Comparison of ENCODE assay signal across 26 mouse cellular contexts in genomic region chr9:14187753-14188152, GRCm38 (mm10).
DNase-seq lines count a peak whose midpoint lies in the region; ATAC-seq lines count a peak whose summit lies in the region.
"Had no signal": no experiment of that assay in that cellular context is flagged by ENCODE, and none has a peak within 500 bp of the region (broad histone marks: within the 10 kb centered on the region; RNA-seq: fewer than 3 reads in every experiment).

No protein-coding gene starts in this region.

- H3K9me3 ChIP-seq in megakaryocyte, embryonic 14.5 days, result peaks cover 11% of the 10 kb centered on the region
- H3K9me3 ChIP-seq in forebrain, embryonic 13.5 days (replicated peaks), result no peaks in the 10 kb centered on the region
- H3K9me3 ChIP-seq: embryonic facial prominence, embryonic 10.5 days; forebrain, embryonic 10.5 days; forebrain, embryonic 15.5 days; G1E; hindbrain, embryonic 13.5 days; intestine, embryonic 15.5 days had no signal

- H3K4me2 ChIP-seq in forebrain, embryonic 13.5 days, result no peak overlapping the region
- H3K4me2 ChIP-seq: forebrain, embryonic 15.5 days; hindbrain, embryonic 13.5 days; intestine, embryonic 15.5 days had no signal

- ATAC-seq in granulocyte monocyte progenitor cell, adult 5-6 weeks (replicated peaks; ENCODE audit: poor library complexity, severe bottlenecking), result peak; percentile 89
- ATAC-seq in forebrain, embryonic 13.5 days, result no peak
- no peak for ATAC-seq in erythroblast, adult 5-6 weeks (replicated peaks; ENCODE audit: low FRiP score, poor library complexity, severe bottlenecking)
- ATAC-seq: activated CD4-positive, CD25-positive, alpha-beta regulatory T cell, adult 4 months; CD4-positive, CD25-positive, alpha-beta regulatory T cell, adult 4 months; forebrain, embryonic 15.5 days; intestine, embryonic 15.5 days; Patski had no signal

- H3K4me3 ChIP-seq in megakaryocyte, embryonic 14.5 days (replicated peaks), result peak overlapping the region; percentile 57
- no peak overlapping the region for H3K4me3 ChIP-seq in forebrain, embryonic 13.5 days
- H3K4me3 ChIP-seq: embryonic facial prominence, embryonic 10.5 days; erythroblast, embryonic 14.5 days; forebrain, embryonic 10.5 days; forebrain, embryonic 15.5 days; hindbrain, embryonic 13.5 days; intestine, embryonic 15.5 days had no signal

- no peak overlapping the region for H3K9ac ChIP-seq in forebrain, embryonic 13.5 days
- H3K9ac ChIP-seq: forebrain, embryonic 15.5 days; hindbrain, embryonic 13.5 days; intestine, embryonic 15.5 days had no signal

- H3K4me1 ChIP-seq in megakaryocyte, embryonic 14.5 days, result peaks cover 72% of the 10 kb centered on the region
- H3K4me1 ChIP-seq in forebrain, embryonic 13.5 days, result no peaks in the 10 kb centered on the region
- H3K4me1 ChIP-seq: forebrain, embryonic 15.5 days; intestine, embryonic 15.5 days had no signal

- no peaks in the 10 kb centered on the region for H3K36me3 ChIP-seq in megakaryocyte, embryonic 14.5 days (replicated peaks; ENCODE audit: low read length)
- H3K36me3 ChIP-seq in forebrain, embryonic 13.5 days (ENCODE audit: poor library complexity, severe bottlenecking), result no peaks in the 10 kb centered on the region
- H3K36me3 ChIP-seq: embryonic facial prominence, embryonic 10.5 days; forebrain, embryonic 10.5 days; forebrain, embryonic 15.5 days; G1E; hindbrain, embryonic 13.5 days; intestine, embryonic 15.5 days had no signal

- 100% methylated on average over 1 of the region's 1 CpGs for WGBS in forebrain, embryonic 13.5 days

- no peak overlapping the region for H3K27ac ChIP-seq in forebrain, embryonic 13.5 days
- H3K27ac ChIP-seq: embryonic facial prominence, embryonic 10.5 days; forebrain, embryonic 10.5 days; forebrain, embryonic 15.5 days; hindbrain, embryonic 13.5 days; intestine, embryonic 15.5 days had no signal

- peak; percentile 23 for DNase-seq in MEL-GATA-1-ER (ENCODE audit: extremely low read depth, low read depth)
- DNase-seq in urinary bladder, adult 2 months (ENCODE audit: low spot score), result no peak
- DNase-seq: adrenal gland, adult 2 months; adrenal gland, postnatal 25 days; B cell, adult 2 months; cerebellum, adult 18-20 months; cerebellum, adult 9-11 months; cerebellum, postnatal 36 days; gastrocnemius, postnatal 10 days; heart, adult 11 months; heart, postnatal 10 days; heart, postnatal 4 days had no signal

- H3K27me3 ChIP-seq in megakaryocyte, embryonic 14.5 days (replicated peaks), result peaks cover 49% of the 10 kb centered on the region
- no peaks in the 10 kb centered on the region for H3K27me3 ChIP-seq in forebrain, embryonic 13.5 days
- H3K27me3 ChIP-seq: forebrain, embryonic 15.5 days; hindbrain, embryonic 13.5 days; intestine, embryonic 15.5 days; Patski had no signal
